Mouse (Mus musculus) heart, adult 2 months (tissue): ENCODE results near the gene Fbxw9.

Source experiments
- CTCF ChIP-seq: fragments of 200-600 bp; IDR thresholded peaks from 2 replicates; pipeline ENCODE4 v1.8.1; 2022; ENCODE audit warnings: antibody characterized with exemption, mild to moderate bottlenecking, moderate library complexity
- EP300 ChIP-seq: fragments of 200-500 bp; IDR thresholded peaks from 2 replicates; pipeline ENCODE4 v1.6.1; 2011; ENCODE audit warnings: low read depth, low read length, control low read depth; ENCODE audit not compliant: insufficient read depth
- POLR2A ChIP-seq: fragments of 200-500 bp; IDR thresholded peaks from 2 replicates; pipeline ENCODE4 v1.6.1; 2011; ENCODE audit warnings: mild to moderate bottlenecking, low read depth, low read length, control low read depth; ENCODE audit not compliant: insufficient read depth

DNA sequence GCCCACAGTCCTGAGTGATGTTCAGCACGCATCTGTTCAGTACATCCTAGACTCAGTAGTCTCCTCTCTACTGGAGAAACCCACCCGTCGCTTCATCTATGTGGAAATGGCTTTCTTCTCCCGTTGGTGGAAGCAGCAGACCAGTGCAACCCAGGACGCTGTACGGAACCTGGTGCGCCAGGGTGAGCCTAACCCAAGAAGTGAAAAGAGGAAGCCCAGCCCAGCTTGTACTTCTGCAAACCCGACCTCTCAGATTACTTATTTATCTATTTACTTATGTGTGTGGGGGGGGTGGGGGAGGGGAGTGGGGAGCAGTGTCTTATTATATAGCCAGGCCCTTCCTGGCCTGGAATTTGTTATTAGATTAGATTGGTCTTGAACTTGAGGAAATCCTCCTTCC, 24.8 kb downstream of the Fbxw9 start:
- no peak for TF ChIP-seq EP300
- no peak for TF ChIP-seq CTCF
- no peak for TF ChIP-seq POLR2A
